Mouse (Mus musculus) heart, embryonic 15.5 days (tissue): ENCODE results near the gene Tbcel. TPM values are rescaled to one million over a fixed set of nuclear protein-coding genes. Genes with fewer than 3 reads are reported as not detected.

Experiments used
- ATAC-seq: fragments of 200-750 bp; cut with Nextera tagmentation; replicated peaks from 2 replicates; pipeline ENCODE4 v1.8.0; 2017; ENCODE audit warnings: low read depth, moderate TSS enrichment; ENCODE audit not compliant: insufficient number of reproducible peaks, insufficient read depth, low FRiP score
- H3K27ac ChIP-seq: fragments of 300-500 bp; sonication (generic); 2 replicates; pipeline ENCODE4 v1.5.1; 2015; ENCODE audit warnings: mild to moderate bottlenecking, inconsistent platforms
- H3K27me3 ChIP-seq: fragments of 300-500 bp; sonication (generic); 2 replicates; pipeline ENCODE4 v1.6.1; 2015; ENCODE audit warnings: inconsistent platforms
- H3K36me3 ChIP-seq: fragments of 300-500 bp; sonication (generic); 2 replicates; pipeline ENCODE4 v1.6.1; 2015; ENCODE audit warnings: mild to moderate bottlenecking, inconsistent platforms
- H3K4me1 ChIP-seq: fragments of 300-500 bp; sonication (generic); replicated peaks from 2 replicates; pipeline ENCODE4 v1.6.1; 2015; ENCODE audit warnings: inconsistent platforms
- H3K4me2 ChIP-seq: fragments of 300-500 bp; sonication (generic); 2 replicates; pipeline ENCODE4 v1.6.1; 2015; ENCODE audit warnings: inconsistent platforms, mild to moderate bottlenecking, moderate library complexity
- H3K4me3 ChIP-seq: fragments of 300-500 bp; sonication (generic); 2 replicates; pipeline ENCODE4 v1.5.1; 2015; ENCODE audit warnings: mild to moderate bottlenecking, inconsistent platforms
- H3K9ac ChIP-seq: fragments of 300-500 bp; sonication (generic); 2 replicates; pipeline ENCODE4 v1.6.1; 2015; ENCODE audit warnings: mild to moderate bottlenecking, inconsistent platforms
- H3K9me3 ChIP-seq: fragments of 300-500 bp; sonication (generic); replicated peaks from 2 replicates; pipeline ENCODE4 v1.6.1; 2016; ENCODE audit warnings: inconsistent platforms
- WGBS: fragments of 180-500 bp; shearing (Covaris S2); methylation state at CpG from one replicate; pipeline ENCODE4 v1.1.7; 2015; ENCODE audit warnings: mixed read lengths; 5-methylcytosine and 5-hydroxymethylcytosine counted together
- polyA plus RNA-seq: library from polyadenylated mRNA; unstranded; fragments of >200 nt; fragmentation: Nextera tagmentation; extraction: Ambion mirVana; gene quantifications from 2 replicates; pipeline ENCODE4 v1.2.1, GENCODE M21; 2015

Gene Tbcel
- polyA plus RNA-seq, 1 experiment from 2014 or later, result 2.5 TPM

GRCm38 (mm10) chr9:42513159-42513558 is 5.5 kb upstream of the Tbcel start:
- H3K27me3 ChIP-seq, result peaks cover 20% of the 10 kb centered on the region; the same call in 1 of the 2 replicates
- H3K4me1 ChIP-seq, result no peaks in the 10 kb centered on the region
- no peak overlapping the region for H3K27ac ChIP-seq
- no peak for ATAC-seq
- H3K36me3 ChIP-seq, result no peaks in the 10 kb centered on the region
- no peak overlapping the region for H3K4me2 ChIP-seq
- no peak overlapping the region for H3K4me3 ChIP-seq
- H3K9ac ChIP-seq, result no peak overlapping the region
- H3K9me3 ChIP-seq, result no peaks in the 10 kb centered on the region
- 76% methylated on average over 5 of the region's 5 CpGs for WGBS

- Histone ChIP-seq H3K9ac (no peak overlapping the region), H3K4me1 (no peaks in the 10 kb centered on the region), H3K36me3 (no peaks in the 10 kb centered on the region), H3K4me2 (no peak overlapping the region), H3K4me3 (no peak overlapping the region), H3K27me3 (peaks cover 20% of the 10 kb centered on the region; the same call in 1 of the 2 replicates), H3K27ac (no peak overlapping the region), H3K9me3 (no peaks in the 10 kb centered on the region)
- ATAC-seq, result no peak
- WGBS, result 53% methylated on average over 4 of the region's 4 CpGs
Observed at GRCm38 (mm10) chr9:42512312-42512711, 4.7 kb upstream of the Tbcel start.

- Histone ChIP-seq H3K4me2 (no peak overlapping the region), H3K4me3 (no peak overlapping the region), H3K4me1 (no peaks in the 10 kb centered on the region), H3K27ac (no peak overlapping the region), H3K9ac (no peak overlapping the region), H3K9me3 (no peaks in the 10 kb centered on the region), H3K36me3 (no peaks in the 10 kb centered on the region), H3K27me3 (peaks cover 6% of the 10 kb centered on the region; the same call in 1 of the 2 replicates)
- no peak for ATAC-seq
- 64% methylated on average over 7 of the region's 7 CpGs for WGBS
Observed at GRCm38 (mm10) chr9:42508235-42508634, 626 bp upstream of the Tbcel start.

- no peaks in the 10 kb centered on the region for H3K4me1 ChIP-seq
- H3K27ac ChIP-seq, result no peak overlapping the region
- H3K4me2 ChIP-seq, result no peak overlapping the region
- no peaks in the 10 kb centered on the region for H3K9me3 ChIP-seq
- no peaks in the 10 kb centered on the region for H3K36me3 ChIP-seq
- ATAC-seq, result no peak
- 36% methylated on average over 1 of the region's 1 CpGs for WGBS
- no peak overlapping the region for H3K9ac ChIP-seq
- no peak overlapping the region for H3K4me3 ChIP-seq
- peaks cover 6% of the 10 kb centered on the region; the same call in 1 of the 2 replicates for H3K27me3 ChIP-seq
Observed at GRCm38 (mm10) chr9:42507022-42507421, 587 bp downstream of the Tbcel start.

- Histone ChIP-seq H3K27me3 (peaks cover 4% of the 10 kb centered on the region), H3K27ac (no peak overlapping the region), H3K4me3 (no peak overlapping the region), H3K9me3 (no peaks in the 10 kb centered on the region), H3K9ac (no peak overlapping the region), H3K4me2 (no peak overlapping the region), H3K36me3 (no peaks in the 10 kb centered on the region), H3K4me1 (no peaks in the 10 kb centered on the region)
- no peak for ATAC-seq
- WGBS, result 79% methylated on average over 3 of the region's 3 CpGs
Observed at GRCm38 (mm10) chr9:42504971-42505510, 2.6 kb downstream of the Tbcel start.

GRCm38 (mm10) chr9:42504559-42504958 is 3.0 kb downstream of the Tbcel start:
- Histone ChIP-seq H3K4me3 (no peak overlapping the region), H3K9ac (no peak overlapping the region), H3K36me3 (no peaks in the 10 kb centered on the region), H3K27ac (no peak overlapping the region), H3K9me3 (no peaks in the 10 kb centered on the region), H3K27me3 (peaks cover 4% of the 10 kb centered on the region), H3K4me1 (no peaks in the 10 kb centered on the region), H3K4me2 (no peak overlapping the region)
- 74% methylated on average over 11 of the region's 11 CpGs for WGBS
- no peak for ATAC-seq

- no peak overlapping the region for H3K27ac ChIP-seq
- peaks cover 2% of the 10 kb centered on the region for H3K27me3 ChIP-seq
- H3K36me3 ChIP-seq, result no peaks in the 10 kb centered on the region
- H3K4me3 ChIP-seq, result no peak overlapping the region
- no peak overlapping the region for H3K9ac ChIP-seq
- H3K4me1 ChIP-seq, result no peaks in the 10 kb centered on the region
- H3K4me2 ChIP-seq, result no peak overlapping the region
- H3K9me3 ChIP-seq, result no peaks in the 10 kb centered on the region
- 75% methylated on average over 4 of the region's 4 CpGs for WGBS
- no peak for ATAC-seq
Observed at GRCm38 (mm10) chr9:42503709-42504108, 3.9 kb downstream of the Tbcel start.

DNA sequence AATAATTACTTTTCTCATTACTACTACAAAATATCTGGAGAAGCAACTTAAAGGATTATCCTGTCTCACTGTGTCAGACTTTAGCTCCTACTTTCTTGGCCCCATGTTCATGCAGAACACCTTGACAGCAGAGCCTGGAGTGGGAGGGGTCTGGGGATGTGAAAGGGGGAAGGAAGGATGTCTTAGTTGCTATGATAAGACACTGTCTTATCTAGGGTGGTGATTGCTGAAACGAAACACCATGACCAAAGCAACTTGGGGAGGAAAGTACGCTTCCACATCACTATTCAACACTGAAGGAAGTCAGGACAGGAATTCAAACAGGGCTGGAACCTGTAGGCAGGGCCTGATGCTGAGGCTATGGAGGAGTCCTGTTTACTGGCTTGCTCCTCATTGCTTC is 11.3 kb downstream of the Tbcel start:
- WGBS, result 36% methylated on average over 2 of the region's 2 CpGs
- Histone ChIP-seq H3K4me2 (no peak overlapping the region), H3K36me3 (no peaks in the 10 kb centered on the region), H3K27me3 (no peaks in the 10 kb centered on the region; the same call in 1 of the 2 replicates), H3K27ac (no peak overlapping the region), H3K4me3 (no peak overlapping the region), H3K4me1 (no peaks in the 10 kb centered on the region), H3K9ac (no peak overlapping the region), H3K9me3 (no peaks in the 10 kb centered on the region)
- ATAC-seq, result no peak

GRCm38 (mm10) chr9:42491780-42492179 is 15.8 kb downstream of the Tbcel start:
- H3K9me3 ChIP-seq, result no peaks in the 10 kb centered on the region
- H3K27me3 ChIP-seq, result no peaks in the 10 kb centered on the region
- H3K27ac ChIP-seq, result no peak overlapping the region
- no peak overlapping the region for H3K9ac ChIP-seq
- ATAC-seq, result no peak
- no peak overlapping the region for H3K4me2 ChIP-seq
- no peaks in the 10 kb centered on the region for H3K36me3 ChIP-seq
- H3K4me1 ChIP-seq, result no peaks in the 10 kb centered on the region
- no peak overlapping the region for H3K4me3 ChIP-seq
- WGBS, result 78% methylated on average over 9 of the region's 9 CpGs

DNA sequence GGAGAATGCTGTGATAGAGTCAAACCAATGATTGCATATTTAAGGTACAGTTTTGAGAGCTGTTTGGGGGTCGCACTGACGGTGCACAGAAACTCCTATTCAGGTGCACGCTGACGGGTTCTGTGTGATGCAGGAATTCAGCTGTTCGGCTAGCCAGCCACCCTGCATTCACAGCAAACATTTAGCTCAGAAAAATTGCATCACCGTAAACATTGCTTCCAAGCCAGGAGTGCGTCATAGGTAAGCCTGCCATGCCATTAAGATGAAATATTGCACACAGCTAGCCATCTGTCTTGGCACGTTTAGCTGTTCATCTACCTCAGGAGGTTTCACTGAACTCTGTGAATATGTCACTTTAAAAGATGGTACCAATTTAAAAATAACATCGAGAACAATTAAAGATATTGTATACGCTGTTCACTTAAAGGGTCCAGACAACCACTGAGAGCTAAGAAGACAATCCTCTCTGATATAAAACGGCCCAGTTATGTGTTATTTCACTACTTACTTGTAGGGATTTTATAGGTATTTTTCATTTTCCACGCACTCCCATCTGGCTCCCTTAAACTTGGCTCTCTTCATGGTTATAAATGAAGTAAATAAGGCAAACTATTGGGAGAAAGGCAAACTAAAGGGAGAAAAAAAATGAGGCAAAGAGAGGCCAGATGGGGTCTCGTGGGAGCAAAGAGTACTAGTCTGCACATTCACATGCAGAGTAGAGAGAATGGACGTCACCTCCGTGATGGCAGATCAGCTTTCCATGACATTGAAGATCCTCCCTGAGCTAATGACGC is 16.8 kb downstream of the Tbcel start:
- Histone ChIP-seq H3K9ac (no peak overlapping the region), H3K27ac (no peak overlapping the region), H3K4me3 (no peak overlapping the region), H3K4me1 (no peaks in the 10 kb centered on the region), H3K4me2 (no peak overlapping the region), H3K9me3 (no peaks in the 10 kb centered on the region), H3K27me3 (no peaks in the 10 kb centered on the region), H3K36me3 (no peaks in the 10 kb centered on the region)
- 79% methylated on average over 16 of the region's 16 CpGs for WGBS
- no peak for ATAC-seq

DNA sequence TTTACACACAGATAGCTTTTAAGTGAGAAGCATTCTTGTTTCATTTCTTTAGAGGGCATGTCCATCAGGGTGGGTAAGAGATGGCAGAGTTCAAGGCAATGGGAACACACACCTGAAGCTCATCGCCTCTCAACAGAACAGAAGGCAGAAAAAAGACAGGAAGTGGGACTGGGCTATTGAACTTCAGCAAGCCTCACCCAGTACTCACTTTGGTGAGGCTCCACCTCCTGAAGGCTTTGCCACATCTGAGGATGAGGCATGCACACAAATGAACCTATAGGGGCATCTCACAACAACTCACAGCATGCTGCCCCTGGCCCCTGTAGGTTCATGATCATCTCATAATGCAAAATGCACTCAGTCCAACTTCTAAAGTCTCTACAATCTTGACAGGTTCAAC is 19.5 kb downstream of the Tbcel start:
- H3K27me3 ChIP-seq, result no peaks in the 10 kb centered on the region
- no peaks in the 10 kb centered on the region for H3K4me1 ChIP-seq
- no peaks in the 10 kb centered on the region for H3K9me3 ChIP-seq
- H3K27ac ChIP-seq, result no peak overlapping the region
- no peak for ATAC-seq
- no peak overlapping the region for H3K9ac ChIP-seq
- H3K4me2 ChIP-seq, result no peak overlapping the region
- H3K4me3 ChIP-seq, result no peak overlapping the region
- 91% methylated on average over 1 of the region's 1 CpGs for WGBS
- H3K36me3 ChIP-seq, result no peaks in the 10 kb centered on the region

DNA sequence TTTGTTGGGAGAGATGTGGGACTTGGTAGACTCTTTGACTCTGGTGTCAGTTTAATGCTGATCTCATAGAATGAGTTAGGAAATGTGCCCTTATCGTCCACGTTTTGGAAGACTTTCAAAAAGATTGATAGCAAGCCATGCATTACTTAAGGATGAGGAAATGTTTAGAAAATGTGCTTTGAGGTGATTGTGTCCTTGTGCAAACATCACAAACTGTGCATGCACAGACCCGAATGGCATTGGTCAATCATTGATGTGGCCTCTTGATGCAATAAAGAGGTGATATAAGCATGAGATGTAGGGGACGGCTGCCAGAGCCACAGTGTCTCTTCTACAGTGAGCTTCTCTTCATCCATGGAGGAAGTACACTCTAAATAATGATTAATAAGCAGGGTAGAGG is 20.7 kb downstream of the Tbcel start:
- H3K36me3 ChIP-seq, result no peaks in the 10 kb centered on the region
- no peaks in the 10 kb centered on the region for H3K27me3 ChIP-seq
- H3K4me1 ChIP-seq, result no peaks in the 10 kb centered on the region
- no peak overlapping the region for H3K9ac ChIP-seq
- ATAC-seq, result no peak
- H3K4me2 ChIP-seq, result no peak overlapping the region
- H3K27ac ChIP-seq, result no peak overlapping the region
- H3K9me3 ChIP-seq, result no peaks in the 10 kb centered on the region
- no peak overlapping the region for H3K4me3 ChIP-seq
- WGBS, result 50% methylated on average over 4 of the region's 4 CpGs
